Mouse (Mus musculus): ENCODE data around the gene Pdlim7. TPM values are rescaled to one million over a fixed set of nuclear protein-coding genes. Genes with fewer than 3 reads are reported as not detected.

Gene Pdlim7
- polyA plus RNA-seq, 1 experiment = 77.3 TPM

GRCm38 (mm10) chr13:55471819-55472131 is 41.7 kb downstream of the Pdlim7 start:
- under 1% methylated on average over 31 of the region's 31 CpGs for WGBS
- no peak for DNase-seq (ENCODE audit: low read depth, low spot score)

GRCm38 (mm10) chr13:55471156-55471818 is 42.2 kb downstream of the Pdlim7 start:
- DNase-seq (ENCODE audit: low read depth, low spot score) = no peak
- under 1% methylated on average over 54 of the region's 54 CpGs for WGBS

- 72% methylated on average over 9 of the region's 9 CpGs for WGBS
- no peak for DNase-seq (ENCODE audit: low read depth, low spot score)
Measured at GRCm38 (mm10) chr13:55470372-55470771, 43.1 kb downstream of the Pdlim7 start.

DNA sequence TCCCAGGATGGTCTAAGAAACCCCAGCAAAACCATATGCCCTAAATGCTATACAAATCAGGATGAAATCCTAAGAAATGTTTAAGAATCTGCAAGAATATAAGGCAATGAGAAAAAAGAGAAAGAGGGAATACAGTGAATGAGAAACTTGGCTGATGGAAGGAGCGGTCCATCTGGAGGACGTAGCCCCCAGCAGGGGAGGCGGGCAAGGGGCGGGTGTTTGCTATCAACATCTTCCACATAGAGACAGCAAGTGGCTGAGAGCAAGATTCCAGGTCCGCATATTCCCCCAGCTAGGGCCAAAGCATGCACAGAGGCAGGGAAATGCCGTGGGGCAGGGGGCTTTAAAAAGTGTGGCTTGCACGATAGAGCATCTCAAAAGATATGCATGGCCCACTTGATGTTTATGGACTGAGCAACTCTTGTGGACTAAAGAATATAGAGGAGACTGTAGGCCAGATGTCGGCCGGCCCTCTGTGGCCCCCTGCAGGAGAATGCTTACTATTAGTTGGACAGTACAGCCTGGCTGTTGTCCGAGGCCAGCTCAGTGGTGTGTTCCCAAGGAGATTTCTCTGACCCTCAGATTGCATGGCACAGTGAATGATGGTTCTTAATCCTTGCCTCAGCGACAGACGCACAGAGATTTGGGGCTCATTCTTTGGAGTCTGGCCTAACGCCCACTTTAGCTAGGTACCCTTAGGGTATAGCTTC is 44.5 kb downstream of the Pdlim7 start:
- DNase-seq (ENCODE audit: low read depth, low spot score) = no peak
- WGBS = 43% methylated on average over 13 of the region's 13 CpGs

DNA sequence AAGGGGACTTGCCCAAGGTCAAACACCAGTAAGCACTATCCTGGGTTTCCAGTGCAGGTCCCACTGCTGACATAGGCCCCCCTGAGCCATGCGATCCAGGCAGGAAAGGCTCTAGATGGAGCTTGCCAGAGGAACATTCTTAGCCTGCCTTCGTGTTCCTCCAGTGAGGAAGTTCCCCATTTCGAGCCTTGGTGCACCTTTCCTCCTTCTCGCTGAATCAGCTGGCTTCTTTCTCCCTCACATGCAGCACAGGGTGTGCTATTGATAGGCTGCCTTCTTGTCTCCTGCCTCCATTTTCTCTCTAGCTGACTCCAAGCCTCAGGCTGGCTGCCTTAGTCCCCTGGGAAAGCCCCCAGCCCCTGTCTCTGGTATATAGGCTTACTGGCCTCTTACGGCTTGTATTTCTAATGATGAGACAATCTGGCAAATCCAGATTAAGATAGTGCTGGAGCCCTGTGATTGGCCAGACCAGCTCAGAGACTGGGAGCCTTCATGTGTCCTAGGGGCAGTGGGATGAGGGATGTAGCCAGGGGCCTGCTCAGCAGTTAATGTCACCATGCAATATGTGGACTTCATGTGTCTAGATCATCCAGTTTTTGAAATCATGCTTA is 47.5 kb downstream of the Pdlim7 start:
- no peak for DNase-seq (ENCODE audit: low read depth, low spot score)

GRCm38 (mm10) chr13:55465184-55465583 is 48.3 kb downstream of the Pdlim7 start:
- 26% methylated on average over 3 of the region's 3 CpGs for WGBS
- no peak for DNase-seq (ENCODE audit: low read depth, low spot score)

More for the DNA sequence above, 47.5 kb downstream of the Pdlim7 start:
- WGBS = 61% methylated on average over 5 of the region's 5 CpGs

- 1% methylated on average over 80 of the region's 84 CpGs for WGBS
- DNase-seq (ENCODE audit: low read depth, low spot score) = no peak
Measured at GRCm38 (mm10) chr13:55464027-55464884, 49.2 kb downstream of the Pdlim7 start, which contains the start of gene Prr7. Gene Prr7, plus strand, starts transcription at chr13:55464267.

DNA sequence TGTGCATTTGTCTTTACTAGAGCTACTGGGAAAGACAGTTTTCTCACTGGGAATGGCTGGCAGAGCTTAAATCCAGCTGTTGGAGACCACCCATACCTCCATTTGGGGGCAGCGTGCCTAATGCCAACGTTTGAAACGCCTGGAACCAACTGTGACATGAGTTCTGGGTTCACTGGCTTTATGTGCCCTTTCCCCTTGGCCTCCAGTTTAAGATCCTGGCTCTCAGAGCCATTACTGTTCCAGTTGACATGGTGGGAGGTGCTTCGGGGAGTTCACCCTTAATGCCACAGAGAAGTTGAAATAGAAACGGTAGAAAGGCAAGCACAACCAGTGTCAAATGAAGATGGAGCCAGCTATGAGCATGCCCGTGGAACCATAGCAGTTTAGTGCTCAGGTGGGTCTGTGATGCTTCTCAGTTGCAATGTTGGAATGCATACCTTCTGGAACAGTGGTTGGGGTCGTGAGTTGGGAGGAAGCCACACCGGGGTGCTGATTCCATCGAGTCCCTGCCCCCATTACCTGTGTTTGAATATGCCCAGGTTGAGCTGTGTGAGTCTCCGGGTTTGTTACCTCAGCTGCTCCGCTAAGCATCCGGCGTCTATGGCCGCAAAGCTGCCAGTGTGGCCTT is 50.0 kb downstream of the Pdlim7 start:
- DNase-seq (ENCODE audit: low read depth, low spot score) = no peak

DNA sequence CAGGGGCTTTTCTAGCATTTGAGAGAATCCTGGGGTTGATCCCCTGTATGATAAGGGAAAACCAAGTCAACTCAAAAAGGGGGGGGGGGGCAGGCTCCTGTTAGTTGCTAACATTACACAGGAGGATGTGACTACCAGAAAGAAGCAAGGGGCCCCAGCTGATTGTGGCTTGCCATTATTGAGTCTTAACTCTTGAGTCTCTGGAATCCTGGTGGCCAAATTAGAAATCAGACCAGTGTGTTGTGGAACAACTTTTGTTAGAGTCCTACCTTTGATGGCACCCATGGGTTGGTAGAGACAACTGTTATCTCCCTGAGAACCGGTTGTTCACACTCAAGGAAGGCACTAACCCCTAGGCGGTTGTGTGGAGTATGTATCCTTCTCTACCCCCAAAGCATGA is 50.5 kb downstream of the Pdlim7 start:
- no peak for DNase-seq (ENCODE audit: low read depth, low spot score)
- WGBS = 72% methylated on average over 2 of the region's 2 CpGs

More for the DNA sequence above, 50.0 kb downstream of the Pdlim7 start:
- 23% methylated on average over 14 of the region's 14 CpGs for WGBS

- WGBS = 41% methylated on average over 16 of the region's 16 CpGs
- no peak for DNase-seq (ENCODE audit: low read depth, low spot score)
Measured at GRCm38 (mm10) chr13:55451785-55452549, 61.5 kb downstream of the Pdlim7 start.

DNA sequence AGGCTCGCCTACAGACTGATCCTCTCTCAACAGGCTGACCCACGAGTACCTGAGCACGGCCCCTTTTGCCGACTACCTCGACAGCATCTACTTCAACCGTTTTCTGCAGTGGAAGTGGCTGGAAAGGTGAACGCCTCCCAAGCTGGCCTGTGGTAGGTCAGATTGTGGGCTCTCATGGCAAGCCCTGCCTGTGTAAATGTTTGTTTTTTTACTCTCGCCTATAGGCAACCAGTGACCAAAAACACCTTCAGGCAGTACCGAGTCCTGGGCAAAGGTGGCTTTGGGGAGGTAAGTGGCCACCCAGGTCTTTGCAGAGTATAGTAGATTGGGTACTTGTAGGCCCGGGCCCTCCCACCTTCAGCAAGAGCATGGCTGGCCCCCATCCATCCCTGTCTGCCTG is 62.2 kb downstream of the Pdlim7 start:
- WGBS = 40% methylated on average over 10 of the region's 10 CpGs
- DNase-seq (ENCODE audit: low read depth, low spot score) = no peak

DNA sequence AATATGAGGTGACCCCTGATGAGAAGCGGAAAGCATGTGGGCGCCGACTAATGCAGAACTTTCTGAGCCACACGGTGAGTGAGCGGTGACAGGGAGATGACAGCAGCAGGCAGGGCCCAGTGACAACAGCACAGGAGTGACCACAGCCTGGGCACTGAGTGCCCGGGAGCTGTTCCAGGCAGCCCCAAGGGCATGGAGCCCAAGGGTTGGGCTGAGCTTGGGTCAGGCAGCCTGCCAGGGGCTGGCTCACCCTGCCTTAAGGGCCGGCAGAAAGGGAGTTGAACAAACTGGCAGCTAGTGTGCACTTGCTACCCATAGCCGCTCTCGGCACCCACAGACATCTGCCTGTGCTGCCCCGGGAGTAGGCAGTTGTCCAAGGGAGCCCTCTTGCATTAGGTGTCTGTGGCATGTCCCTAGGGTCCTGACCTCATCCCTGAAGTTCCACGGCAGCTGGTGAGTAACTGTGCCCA is 62.9 kb downstream of the Pdlim7 start:
- DNase-seq (ENCODE audit: low read depth, low spot score) = no peak
- whole genome bisulfite sequencing = 48% methylated on average over 11 of the region's 11 CpGs

DNA sequence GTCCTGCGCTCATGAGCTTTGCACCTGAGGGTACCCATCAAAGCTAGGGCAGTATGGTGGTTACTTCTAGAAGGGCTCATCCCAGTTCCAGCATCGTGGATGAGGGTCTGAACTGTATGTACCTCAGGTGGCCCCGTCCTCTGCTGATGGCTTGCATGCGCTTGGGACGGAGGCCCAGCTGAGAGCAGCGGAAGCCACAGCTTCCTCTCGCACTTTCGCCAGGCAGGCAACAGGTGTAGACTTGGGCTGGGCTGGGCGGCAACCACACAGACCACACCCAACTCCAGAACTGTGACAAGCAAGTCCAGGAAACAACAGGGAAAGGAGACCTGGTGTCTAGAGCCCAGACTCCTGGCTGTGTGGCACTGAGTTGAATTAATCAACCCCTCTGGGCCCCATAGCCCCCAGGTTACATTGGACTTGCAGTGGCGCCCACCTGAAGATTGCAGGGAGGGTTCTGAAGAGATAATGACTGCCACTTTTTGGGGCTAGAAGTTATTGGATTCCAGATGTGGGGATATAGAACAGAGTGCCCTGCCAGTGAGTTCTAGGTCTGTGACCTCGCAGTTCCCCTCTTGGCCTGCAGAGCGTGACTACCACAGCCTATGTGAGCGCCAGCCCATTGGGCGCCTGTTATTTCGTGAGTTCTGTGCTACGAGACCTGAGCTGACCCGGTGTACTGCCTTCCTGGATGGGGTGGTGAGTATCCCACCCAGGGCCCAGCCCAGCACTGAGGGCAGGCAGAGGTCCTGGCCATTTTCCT is 63.6 kb downstream of the Pdlim7 start:
- WGBS = 46% methylated on average over 17 of the region's 17 CpGs
- DNase-seq (ENCODE audit: low read depth, low spot score) = no peak

- WGBS = 75% methylated on average over 9 of the region's 9 CpGs
- DNase-seq (ENCODE audit: low read depth, low spot score) = no peak
Measured at GRCm38 (mm10) chr13:55449205-55449604, 64.3 kb downstream of the Pdlim7 start.

DNA sequence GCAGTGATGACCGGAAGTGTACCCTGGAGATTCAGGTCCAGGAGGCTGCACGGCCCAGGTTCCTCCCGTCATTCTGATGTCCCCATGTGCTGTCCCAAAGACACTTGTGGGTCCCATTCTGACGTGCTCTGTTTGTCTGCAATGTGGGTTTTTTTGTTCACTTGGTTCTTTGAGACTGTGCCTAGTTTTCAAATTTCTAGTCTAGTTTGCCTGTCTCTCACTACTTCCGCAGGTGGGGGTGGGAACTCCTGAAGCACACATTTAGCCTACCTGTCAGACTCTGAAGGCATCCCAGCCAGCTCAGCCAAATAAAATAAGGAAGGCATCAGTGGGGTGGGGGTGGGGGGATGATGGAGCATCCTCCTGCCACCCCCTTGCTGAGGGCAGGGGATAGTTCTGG is 65.3 kb downstream of the Pdlim7 start:
- WGBS = 90% methylated on average over 5 of the region's 5 CpGs
- DNase-seq (ENCODE audit: low read depth, low spot score) = no peak

DNA sequence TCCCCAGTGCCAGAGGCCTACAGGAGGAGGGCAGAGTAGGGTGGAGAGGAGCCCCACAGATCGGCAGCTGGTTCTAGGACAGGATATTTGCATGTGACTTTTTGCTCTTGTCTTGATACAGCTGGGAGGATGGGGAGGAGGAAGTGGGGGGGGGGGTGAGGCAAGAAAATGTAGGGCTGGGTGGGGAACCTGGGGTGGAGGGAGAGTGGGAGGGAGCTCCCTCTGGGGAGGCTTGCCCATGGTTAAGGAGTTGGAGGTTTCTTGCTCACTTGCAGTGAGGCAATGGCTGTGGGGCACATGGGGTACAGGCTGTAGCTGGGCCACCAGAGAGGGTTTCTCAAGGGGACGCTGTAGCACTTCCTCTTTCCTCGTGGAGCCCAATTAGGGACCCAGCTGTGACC is 65.9 kb downstream of the Pdlim7 start:
- 37% methylated on average over 3 of the region's 3 CpGs for WGBS
- no peak for DNase-seq (ENCODE audit: low read depth, low spot score)

- DNase-seq (ENCODE audit: low read depth, low spot score) = no peak
- 42% methylated on average over 6 of the region's 6 CpGs for WGBS
Measured at GRCm38 (mm10) chr13:55446483-55447105, 66.9 kb downstream of the Pdlim7 start.
